Mouse (Mus musculus) midbrain, embryonic 15.5 days (tissue): Measurements from ENCODE around the gene Olfr885. TPM values are rescaled to one million over a fixed set of nuclear protein-coding genes. Genes with fewer than 3 reads are reported as not detected.

Source experiments
- ATAC-seq: fragments of 200-750 bp; cut with Nextera tagmentation; replicated peaks from 2 replicates; pipeline ENCODE4 v1.8.0; 2017; ENCODE audit warnings: moderate TSS enrichment
- H3K27ac ChIP-seq: fragments of 300-500 bp; sonication (generic); 2 replicates; pipeline ENCODE4 v1.5.1; 2015; ENCODE audit warnings: mild to moderate bottlenecking, inconsistent platforms
- H3K27me3 ChIP-seq: fragments of 300-500 bp; sonication (generic); replicated peaks from 2 replicates; pipeline ENCODE4 v1.6.1; 2015; ENCODE audit warnings: inconsistent platforms
- H3K36me3 ChIP-seq: fragments of 300-500 bp; sonication (generic); replicated peaks from 2 replicates; pipeline ENCODE4 v1.6.1; 2015; ENCODE audit warnings: inconsistent platforms
- H3K4me1 ChIP-seq: fragments of 300-500 bp; sonication (generic); 2 replicates; pipeline ENCODE4 v1.6.1; 2015; ENCODE audit warnings: inconsistent platforms
- H3K4me2 ChIP-seq: fragments of 300-500 bp; sonication (generic); 2 replicates; pipeline ENCODE4 v1.6.1; 2015; ENCODE audit warnings: inconsistent platforms, mild to moderate bottlenecking, moderate library complexity
- H3K4me3 ChIP-seq: fragments of 300-500 bp; sonication (generic); 2 replicates; pipeline ENCODE4 v1.5.1; 2015; ENCODE audit warnings: mild to moderate bottlenecking, inconsistent platforms
- H3K9ac ChIP-seq: fragments of 300-500 bp; sonication (generic); 2 replicates; pipeline ENCODE4 v1.6.1; 2015; ENCODE audit warnings: mild to moderate bottlenecking, inconsistent platforms
- H3K9me3 ChIP-seq: fragments of 300-500 bp; sonication (generic); 2 replicates; pipeline ENCODE4 v1.6.1; 2016; ENCODE audit warnings: inconsistent platforms
- WGBS: fragments of 180-500 bp; shearing (Covaris S2); methylation state at CpG from one replicate; pipeline ENCODE4 v1.1.7; 2015; ENCODE audit warnings: mixed read lengths; 5-methylcytosine and 5-hydroxymethylcytosine counted together
- polyA plus RNA-seq: library from polyadenylated mRNA; unstranded; fragments of >200 nt; fragmentation: Nextera tagmentation; extraction: Ambion mirVana; gene quantifications from 2 replicates; pipeline ENCODE4 v1.2.1, GENCODE M21; 2015

The Olfr885 gene
- not detected in 2 replicates for polyA plus RNA-seq

- H3K4me1 ChIP-seq, result no peaks in the 10 kb centered on the region
- H3K27ac ChIP-seq, result no peak within 1 kb of the TSS
- H3K36me3 ChIP-seq, result no peaks in the 10 kb centered on the region
- H3K4me3 ChIP-seq, result no peak within 1 kb of the TSS
- no peaks in the 10 kb centered on the region for H3K9me3 ChIP-seq
- WGBS, result 93% methylated on average over 3 of the region's 3 CpGs
- no peaks in the 10 kb centered on the region for H3K27me3 ChIP-seq
- no peak for ATAC-seq
- H3K4me2 ChIP-seq, result no peak within 1 kb of the TSS
- no peak within 1 kb of the TSS for H3K9ac ChIP-seq
Observed at GRCm38 (mm10) chr9:38061022-38061421, at the start of gene Olfr885. Gene Olfr885, plus strand, starts transcription at chr9:38061322.

DNA sequence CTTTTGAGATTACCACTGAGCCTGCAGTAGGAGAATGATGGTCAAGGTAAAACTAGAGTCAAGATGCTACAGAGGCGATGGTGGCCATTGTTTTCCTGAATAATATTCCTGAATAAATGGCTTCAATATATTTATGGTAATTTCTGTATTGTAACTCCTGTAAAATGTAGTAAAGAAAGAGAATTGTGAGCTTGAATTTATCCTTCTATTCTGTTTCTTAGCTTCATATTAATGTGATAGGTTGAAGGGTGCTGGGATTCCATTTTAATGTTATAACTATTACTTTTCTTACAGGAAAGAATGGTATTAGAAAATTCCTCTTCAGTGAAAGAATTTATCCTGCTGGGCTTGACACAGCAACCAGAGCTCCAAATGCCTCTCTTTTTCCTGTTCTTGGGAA is 35.6 kb upstream of the Olfr885 start, which contains the start of gene Olfr883:
Gene Olfr883, plus strand, starts transcription at position 301 of the 400 bp plus-strand sequence.
- no peak within 1 kb of the TSS for H3K4me3 ChIP-seq
- no peaks in the 10 kb centered on the region for H3K36me3 ChIP-seq

DNA sequence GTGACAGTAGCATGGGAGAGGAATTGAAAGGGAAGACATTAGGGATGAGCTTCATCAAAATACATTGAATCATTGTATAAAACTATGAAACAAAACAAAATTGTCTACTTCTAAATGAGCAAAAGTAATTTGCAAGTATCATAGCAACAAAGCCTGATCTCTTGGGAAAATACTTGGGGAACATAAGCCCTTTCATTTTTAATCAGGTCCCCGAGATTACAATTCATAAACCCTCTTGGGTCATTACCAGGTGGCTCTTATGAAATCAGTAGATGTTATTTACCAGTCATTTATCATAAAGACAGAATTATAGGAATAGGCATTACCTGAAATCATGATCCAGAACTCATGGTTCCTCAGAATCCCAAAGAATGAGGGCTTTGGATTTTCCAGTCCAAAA is 14.9 kb upstream of the Olfr885 start, which contains the start of gene Olfr884:
Gene Olfr884, plus strand, starts transcription at position 301 of the 400 bp plus-strand sequence.
- no peak for ATAC-seq

More for the DNA sequence above, 35.6 kb upstream of the Olfr885 start, which contains the start of gene Olfr883:
- no peak for ATAC-seq
- no peaks in the 10 kb centered on the region for H3K9me3 ChIP-seq
- no peaks in the 10 kb centered on the region for H3K27me3 ChIP-seq
- H3K4me2 ChIP-seq, result no peak within 1 kb of the TSS
- H3K27ac ChIP-seq, result no peak within 1 kb of the TSS
- no peaks in the 10 kb centered on the region for H3K4me1 ChIP-seq
- WGBS, result 87% methylated on average over 1 of the region's 1 CpGs
- H3K9ac ChIP-seq, result no peak within 1 kb of the TSS

DNA sequence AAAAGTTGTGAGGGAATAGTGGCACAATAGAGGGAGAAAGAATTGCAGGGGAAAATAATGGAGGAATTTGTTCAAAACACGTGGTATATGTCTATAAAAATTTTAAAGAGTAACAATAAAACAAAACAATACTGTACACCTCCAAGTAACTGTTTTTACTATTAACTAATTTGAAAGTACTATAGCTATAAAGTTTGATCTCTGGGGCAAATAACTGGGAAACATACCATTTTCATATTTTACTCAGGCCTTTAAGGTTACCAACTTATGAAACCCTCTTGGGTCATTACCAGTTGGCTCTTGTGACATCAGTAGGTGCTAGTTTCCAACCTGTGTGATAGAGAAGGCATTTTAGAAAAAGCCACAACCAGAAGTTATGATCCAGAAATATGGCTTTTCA is 22.6 kb downstream of the Olfr885 start, which contains the start of gene Olfr887:
Gene Olfr887, plus strand, starts transcription at position 301 of the 400 bp plus-strand sequence.
- Histone ChIP-seq H3K4me1 (no peaks in the 10 kb centered on the region), H3K36me3 (no peaks in the 10 kb centered on the region), H3K4me3 (no peak within 1 kb of the TSS), H3K9ac (no peak within 1 kb of the TSS), H3K4me2 (no peak within 1 kb of the TSS), H3K9me3 (no peaks in the 10 kb centered on the region), H3K27ac (no peak within 1 kb of the TSS), H3K27me3 (no peaks in the 10 kb centered on the region)
- WGBS, result 96% methylated on average over 1 of the region's 1 CpGs
- ATAC-seq, result no peak

More for the DNA sequence above, 14.9 kb upstream of the Olfr885 start, which contains the start of gene Olfr884:
- Histone ChIP-seq H3K4me2 (no peak within 1 kb of the TSS), H3K4me3 (no peak within 1 kb of the TSS), H3K4me1 (no peaks in the 10 kb centered on the region), H3K27ac (no peak within 1 kb of the TSS), H3K9ac (no peak within 1 kb of the TSS), H3K36me3 (no peaks in the 10 kb centered on the region), H3K9me3 (no peaks in the 10 kb centered on the region), H3K27me3 (no peaks in the 10 kb centered on the region)
- 57% methylated on average over 1 of the region's 1 CpGs for WGBS

GRCm38 (mm10) chr9:38107828-38108227 is 46.7 kb downstream of the Olfr885 start, which contains the start of gene Olfr888:
Gene Olfr888, plus strand, starts transcription at chr9:38108128.
- Histone ChIP-seq H3K36me3 (no peaks in the 10 kb centered on the region), H3K4me1 (no peaks in the 10 kb centered on the region), H3K9me3 (no peaks in the 10 kb centered on the region), H3K27ac (no peak within 1 kb of the TSS), H3K9ac (no peak within 1 kb of the TSS), H3K4me3 (no peak within 1 kb of the TSS), H3K27me3 (no peaks in the 10 kb centered on the region), H3K4me2 (no peak within 1 kb of the TSS)
- ATAC-seq, result no peak
- WGBS, result 81% methylated on average over 1 of the region's 1 CpGs

Other genes starting within 250 kb of the Olfr885 start
- gene Olfr877, start 207.1 kb upstream of the Olfr885 start, polyA plus RNA-seq, result not detected in 2 replicates
- not detected in 2 replicates for gene Olfr145, start 164.6 kb upstream of the Olfr885 start, polyA plus RNA-seq
- gene Olfr878, start 143.5 kb upstream of the Olfr885 start, polyA plus RNA-seq, result not detected in 2 replicates
- gene Olfr881, start 69.5 kb upstream of the Olfr885 start, polyA plus RNA-seq, result not detected in 2 replicates
- gene Olfr883, start 35.5 kb upstream of the Olfr885 start, polyA plus RNA-seq, result not detected in 2 replicates
- not detected in 2 replicates for gene Olfr884, start 14.8 kb upstream of the Olfr885 start, polyA plus RNA-seq
- gene Olfr887, start 22.8 kb downstream of the Olfr885 start, polyA plus RNA-seq, result not detected in 2 replicates
- not detected in 2 replicates for gene Olfr888, start 46.8 kb downstream of the Olfr885 start, polyA plus RNA-seq
- 0.05 and 0.08 TPM in 2 replicates for gene Olfr889, start 53.9 kb downstream of the Olfr885 start, polyA plus RNA-seq
- gene Olfr890, start 81.2 kb downstream of the Olfr885 start, polyA plus RNA-seq, result not detected in 2 replicates
- not detected in 2 replicates for gene Olfr891, start 119.5 kb downstream of the Olfr885 start, polyA plus RNA-seq
- not detected in 2 replicates for gene Olfr893, start 147.0 kb downstream of the Olfr885 start, polyA plus RNA-seq
- gene Olfr894, start 156.7 kb downstream of the Olfr885 start, polyA plus RNA-seq, result not detected in 2 replicates
- gene Olfr143, start 191.5 kb downstream of the Olfr885 start, polyA plus RNA-seq, result not detected in 2 replicates
- gene Olfr895, start 206.5 kb downstream of the Olfr885 start, polyA plus RNA-seq, result not detected in 2 replicates
- not detected in 2 replicates for gene Olfr896-ps1, start 229.8 kb downstream of the Olfr885 start, polyA plus RNA-seq